Mouse (Mus musculus) C2C12 (cell line): ENCODE data around the gene Prcd.

Source experiments
- CEBPB ChIP-seq: IDR thresholded peaks from one replicate; pipeline ENCODE4 v1.6.1; 2011; ENCODE audit warnings: low read depth, mild to moderate bottlenecking, control low read depth, moderate library complexity
- CTCF ChIP-seq: IDR thresholded peaks from one replicate; pipeline ENCODE4 v1.5.1; 2011; ENCODE audit not compliant: control insufficient read depth, insufficient read depth, insufficient read length
- MAX ChIP-seq: IDR thresholded peaks from one replicate; pipeline ENCODE4 v1.6.1; 2011; ENCODE audit warnings: mild to moderate bottlenecking, control low read depth
- MYOD1 ChIP-seq: IDR thresholded peaks from one replicate; pipeline ENCODE4 v1.6.1; 2011; ENCODE audit warnings: low read depth; ENCODE audit not compliant: control insufficient read depth, insufficient read length
- MYOG ChIP-seq: IDR thresholded peaks from one replicate; pipeline ENCODE4 v1.6.1; 2011; ENCODE audit not compliant: control insufficient read depth, insufficient read length; ENCODE audit errors: extremely low read depth
- USF1 ChIP-seq: IDR thresholded peaks from one replicate; pipeline ENCODE4 v1.6.1; 2011; ENCODE audit warnings: low read depth, mild to moderate bottlenecking, control low read depth, moderate library complexity

DNA sequence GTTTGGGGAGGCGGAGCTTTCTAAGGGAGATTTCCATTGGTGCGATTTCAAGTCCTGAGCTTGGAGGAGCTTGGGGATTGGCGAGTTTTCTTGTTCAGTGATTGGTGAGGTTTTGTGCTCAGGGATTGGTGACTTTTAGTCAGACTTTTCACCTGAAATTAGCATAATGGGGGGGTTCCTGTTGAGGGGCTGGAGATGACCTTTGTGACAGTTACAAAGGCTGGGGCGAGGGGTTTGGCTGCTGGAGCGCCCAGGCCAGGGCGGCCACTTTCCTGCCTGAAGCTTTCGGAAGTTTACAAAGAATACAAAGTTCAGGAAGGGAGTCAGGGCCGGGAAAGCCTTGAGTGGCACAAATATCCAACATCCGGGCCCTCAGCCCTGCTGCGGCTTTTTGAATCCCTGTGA, 51.9 kb downstream of the Prcd start:
- TF ChIP-seq CTCF = no peak
- no peak for TF ChIP-seq MYOG
- no peak for TF ChIP-seq CEBPB
- TF ChIP-seq USF1 = no peak
- no peak for TF ChIP-seq MYOD1
- TF ChIP-seq MAX = no peak
